Mouse (Mus musculus) G1E (cell line): Measurements from ENCODE around the gene Map1b. TPM values are rescaled to one million over a fixed set of nuclear protein-coding genes. Genes with fewer than 3 reads are reported as not detected.

Source experiments
- ATAC-seq: 2 replicates; pipeline ENCODE4 v1.8.0; 2016; ENCODE audit warnings: mild to moderate bottlenecking; ENCODE audit not compliant: insufficient number of reproducible peaks, poor library complexity, low FRiP score, severe bottlenecking; ENCODE audit errors: extremely low read depth
- DNase-seq: peaks from one replicate; pipeline ENCODE4 v3.0.0; 2012; ENCODE audit warnings: low spot score
- H3K27me3 ChIP-seq: 2 replicates; pipeline ENCODE4 v1.6.1; 2012; ENCODE audit warnings: mild to moderate bottlenecking, low read length, inconsistent platforms; ENCODE audit not compliant: insufficient read depth
- H3K36me3 ChIP-seq: replicated peaks from 2 replicates; pipeline ENCODE3; 2012; ENCODE audit warnings: mild to moderate bottlenecking, inconsistent platforms
- H3K4me1 ChIP-seq: 2 replicates; pipeline ENCODE4 v1.6.1; 2012; ENCODE audit warnings: low read depth, low read length, inconsistent platforms, mixed read lengths; ENCODE audit not compliant: insufficient read depth
- H3K4me3 ChIP-seq: 2 replicates; pipeline ENCODE4 v1.5.1; 2012; ENCODE audit warnings: low read depth, mild to moderate bottlenecking, inconsistent platforms, low read length, moderate library complexity, mixed read lengths
- H3K9me3 ChIP-seq: replicated peaks from 2 replicates; pipeline ENCODE4 v1.6.1; 2012; ENCODE audit warnings: inconsistent platforms
- CTCF ChIP-seq: IDR thresholded peaks from 2 replicates; pipeline ENCODE4 v1.5.1; 2012; ENCODE audit warnings: low read depth, low read length, inconsistent platforms, mixed read lengths
- GATA1 ChIP-seq: IDR thresholded peaks from 2 replicates; pipeline ENCODE4 v1.6.1; 2012; ENCODE audit warnings: borderline replicate concordance, low read length, inconsistent platforms, mixed read lengths
- GATA2 ChIP-seq: IDR thresholded peaks from 2 replicates; pipeline ENCODE4 v1.6.1; 2012; ENCODE audit warnings: low read depth, low read length, inconsistent platforms, borderline replicate concordance
- POLR2AphosphoS5 ChIP-seq: IDR thresholded peaks from 2 replicates; pipeline ENCODE4 v1.6.1; 2012; ENCODE audit warnings: low read depth, low read length, inconsistent platforms; ENCODE audit not compliant: insufficient replicate concordance
- TAL1 ChIP-seq: conservative IDR thresholded peaks from 2 replicates; pipeline ENCODE4 v1.6.1; 2012; ENCODE audit warnings: low read depth, low read length, inconsistent platforms, mixed read lengths
- polyA plus RNA-seq: library from polyadenylated mRNA; stranded (reverse); fragments of >175 nt; gene quantifications from 2 replicates; pipeline ENCODE4 v1.2.3, GENCODE M21; 2012
- total RNA-seq, 2 experiments: library from RNA; stranded (forward) in 1 of 2; stranded (reverse) in 1 of 2; fragments of 200-1000 nt in 1 of 2; fragments of >200 nt in 1 of 2; fragmentation: Nextera tagmentation in 1 of 2; gene quantifications; 2 replicates each; pipeline ENCODE4 v1.2.3; 2014 to 2017

Map1b gene
- total and polyA plus RNA-seq, 3 experiments: 0.33 TPM; not detected in 2

DNA sequence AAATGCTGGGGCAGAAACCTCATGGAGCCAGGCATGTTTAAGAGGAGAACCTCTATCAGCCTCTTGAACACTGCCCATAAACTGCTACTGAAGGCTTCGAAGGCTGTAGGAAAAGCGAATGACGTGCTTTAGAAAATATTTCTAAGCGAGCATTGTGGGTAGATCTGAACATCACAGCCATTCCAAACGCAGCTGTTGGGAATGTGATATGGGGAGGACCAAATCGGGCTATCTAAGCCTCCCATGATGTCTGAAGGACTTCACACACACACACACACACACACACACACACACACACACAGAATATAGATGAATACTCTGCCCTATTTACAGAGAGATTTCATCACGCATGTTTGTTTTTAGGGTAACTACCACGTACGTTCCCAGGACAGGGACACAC is 44.3 kb downstream of the Map1b start:
- no peak for ATAC-seq
- no peak overlapping the region for H3K4me3 ChIP-seq
- no peaks in the 10 kb centered on the region for H3K36me3 ChIP-seq
- no peak for DNase-seq
- no peak for TF ChIP-seq CTCF
- TF ChIP-seq POLR2AphosphoS5: no peak
- no peak for TF ChIP-seq GATA2
- TF ChIP-seq TAL1: no peak
- TF ChIP-seq GATA1: no peak
- no peaks in the 10 kb centered on the region; the same call in 1 of the 2 replicates for H3K27me3 ChIP-seq
- H3K9me3 ChIP-seq: peaks cover 4% of the 10 kb centered on the region
- no peaks in the 10 kb centered on the region for H3K4me1 ChIP-seq

DNA sequence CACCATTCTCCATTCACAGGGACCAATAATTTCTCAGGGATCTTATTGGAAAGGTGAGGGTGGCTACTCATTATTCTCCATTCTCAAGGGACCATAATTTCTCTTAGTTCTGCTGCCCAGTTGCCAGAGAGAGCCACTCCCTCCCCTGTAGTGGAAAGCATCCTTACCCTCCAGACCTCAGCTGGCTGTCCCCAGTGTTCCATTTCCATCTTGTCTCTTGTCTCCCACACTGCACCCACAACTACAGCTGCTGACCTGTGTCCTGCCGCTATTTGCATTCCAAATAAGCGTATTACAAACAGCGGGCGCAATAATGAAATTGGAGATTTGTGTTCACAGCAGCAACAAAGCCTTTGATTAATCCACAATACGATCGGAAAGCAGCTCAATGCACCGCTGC is 46.3 kb downstream of the Map1b start:
- TF ChIP-seq GATA1: no peak
- TF ChIP-seq CTCF: no peak
- no peak for TF ChIP-seq GATA2
- TF ChIP-seq TAL1: no peak
- no peak for TF ChIP-seq POLR2AphosphoS5
- Histone ChIP-seq H3K9me3 (peaks cover 4% of the 10 kb centered on the region), H3K4me3 (no peak overlapping the region), H3K27me3 (no peaks in the 10 kb centered on the region; the same call in 1 of the 2 replicates), H3K36me3 (no peaks in the 10 kb centered on the region), H3K4me1 (no peaks in the 10 kb centered on the region)
- DNase-seq (no peak), ATAC-seq (no peak)

DNA sequence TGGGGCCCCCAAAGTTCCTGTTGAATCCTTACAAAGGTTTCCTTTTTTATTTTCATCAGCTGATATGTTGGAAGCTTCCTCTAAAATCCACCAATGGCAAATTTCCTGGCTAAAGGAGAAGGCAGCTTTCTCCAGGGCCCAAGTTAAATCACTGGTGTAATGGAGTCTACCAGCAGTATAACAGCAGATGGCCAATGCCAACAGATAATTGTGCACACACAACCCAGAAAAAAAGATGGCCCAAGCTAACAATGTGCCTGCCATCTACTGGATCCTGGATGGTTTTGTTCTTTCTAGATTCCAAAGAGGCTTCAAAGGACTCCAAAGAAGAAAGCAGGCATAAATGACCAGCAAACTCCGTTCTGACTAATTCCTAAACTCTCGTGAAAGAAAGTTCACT is 48.1 kb downstream of the Map1b start:
- ATAC-seq (no peak), DNase-seq (no peak)
- TF ChIP-seq CTCF (no peak), TAL1 (no peak)
- Histone ChIP-seq H3K36me3 (no peaks in the 10 kb centered on the region), H3K4me3 (no peak overlapping the region), H3K4me1 (no peaks in the 10 kb centered on the region), H3K27me3 (no peaks in the 10 kb centered on the region), H3K9me3 (peaks cover 4% of the 10 kb centered on the region)

DNA sequence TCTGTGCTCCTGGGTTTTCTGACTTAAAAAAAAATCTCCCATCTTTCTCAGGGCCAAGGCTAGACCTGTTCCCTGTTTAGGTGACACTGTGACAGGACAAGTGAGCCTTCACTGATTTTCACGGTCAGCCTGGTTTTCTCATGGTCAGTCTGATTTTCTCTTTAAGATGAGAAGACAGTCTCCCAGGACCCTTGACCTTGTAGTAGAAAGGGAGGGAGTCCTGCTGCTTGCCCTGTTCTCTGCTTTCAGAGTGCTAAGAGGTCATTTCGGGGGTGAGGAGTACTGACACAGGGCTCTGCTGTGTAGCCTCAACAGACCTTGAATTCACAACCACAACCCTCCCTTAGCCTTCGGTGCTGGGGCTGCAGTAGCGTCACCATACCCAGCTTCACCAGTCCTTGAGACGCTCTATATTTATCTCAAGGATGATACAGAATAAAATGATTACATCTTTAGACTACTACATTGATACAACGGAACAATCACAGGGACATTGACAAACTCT is 49.5 kb downstream of the Map1b start:
- H3K36me3 ChIP-seq: no peaks in the 10 kb centered on the region
- TF ChIP-seq GATA2 (no peak), POLR2AphosphoS5 (no peak), GATA1 (no peak), CTCF (no peak), TAL1 (no peak)
- no peak overlapping the region for H3K4me3 ChIP-seq
- no peak for ATAC-seq
- no peaks in the 10 kb centered on the region for H3K27me3 ChIP-seq
- no peaks in the 10 kb centered on the region for H3K9me3 ChIP-seq
- H3K4me1 ChIP-seq: no peaks in the 10 kb centered on the region
- DNase-seq: no peak

DNA sequence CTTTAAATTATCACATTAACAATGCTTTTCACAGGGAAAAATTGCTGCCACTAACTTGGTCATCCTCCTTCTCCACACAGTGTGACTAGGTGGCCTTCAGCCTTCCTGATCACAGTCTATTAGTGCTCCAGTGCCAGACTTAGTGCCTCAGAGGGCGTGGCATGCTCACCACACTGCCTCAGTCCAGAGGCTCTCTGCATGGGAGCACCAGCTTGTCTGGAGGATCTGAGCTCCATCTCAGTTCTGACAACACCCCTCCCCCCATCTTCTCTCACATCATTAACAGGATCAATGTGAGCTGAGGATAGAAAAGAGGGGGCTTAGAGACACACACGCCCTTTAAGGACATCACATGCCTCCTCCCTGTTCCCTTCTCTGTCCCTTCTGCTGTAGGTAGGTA is 50.3 kb downstream of the Map1b start:
- Histone ChIP-seq H3K27me3 (no peaks in the 10 kb centered on the region), H3K9me3 (no peaks in the 10 kb centered on the region), H3K4me1 (no peaks in the 10 kb centered on the region), H3K36me3 (no peaks in the 10 kb centered on the region), H3K4me3 (no peak overlapping the region)
- TF ChIP-seq POLR2AphosphoS5 (no peak), CTCF (no peak), GATA2 (no peak), TAL1 (no peak), GATA1 (no peak)
- ATAC-seq (no peak), DNase-seq (no peak)

DNA sequence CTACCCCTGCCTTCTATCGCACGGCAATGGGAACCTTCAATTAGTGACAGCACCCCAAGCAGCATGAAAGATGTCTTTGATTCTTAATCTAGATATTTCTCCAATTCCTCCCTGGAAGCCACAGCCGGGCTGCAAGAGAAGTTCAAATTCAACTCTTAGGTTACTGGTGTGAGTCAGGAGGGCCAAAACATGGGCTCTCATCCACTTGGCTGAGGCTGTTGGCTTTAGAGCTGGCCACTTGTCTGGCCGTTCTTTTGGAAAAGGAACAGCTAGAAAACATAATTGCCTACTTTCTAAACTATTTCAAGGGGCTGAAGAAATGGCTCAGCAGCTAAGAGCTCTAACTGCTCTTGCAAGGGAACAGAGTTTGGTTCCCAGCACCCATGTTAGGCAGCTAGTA is 51.8 kb downstream of the Map1b start:
- H3K9me3 ChIP-seq: no peaks in the 10 kb centered on the region
- H3K27me3 ChIP-seq: no peaks in the 10 kb centered on the region
- no peaks in the 10 kb centered on the region for H3K36me3 ChIP-seq
- H3K4me3 ChIP-seq: no peak overlapping the region
- DNase-seq (no peak), ATAC-seq (no peak)
- no peaks in the 10 kb centered on the region for H3K4me1 ChIP-seq
- TF ChIP-seq TAL1 (no peak), GATA1 (no peak), CTCF (no peak), GATA2 (no peak), POLR2AphosphoS5 (no peak)
